Mouse (Mus musculus) olfactory bulb, adult 2 months (tissue): Measurements from ENCODE around the gene Sspo.

Experiments
- CTCF ChIP-seq: fragments of 200-500 bp; IDR thresholded peaks from 2 replicates; pipeline ENCODE4 v1.5.1; 2012; ENCODE audit warnings: low read depth, mild to moderate bottlenecking, low read length, moderate library complexity; ENCODE audit not compliant: insufficient read depth
- POLR2A ChIP-seq: fragments of 200-500 bp; IDR thresholded peaks from 2 replicates; pipeline ENCODE4 v1.6.1; 2012; ENCODE audit warnings: mild to moderate bottlenecking, low read depth, low read length, moderate library complexity; ENCODE audit not compliant: insufficient read depth

GRCm38 (mm10) chr6:48546271-48546670, 98.2 kb downstream of the Sspo start:
- TF ChIP-seq CTCF = no peak
- TF ChIP-seq POLR2A = no peak
